Mouse (Mus musculus) WW6 (cell line): ENCODE data around the gene Lrmda.

Source experiments
- DNase-seq: peaks from one replicate; pipeline ENCODE4 v3.0.0-alpha.2; 2013; ENCODE audit warnings: low read depth, low spot score

The Lrmda gene

DNA sequence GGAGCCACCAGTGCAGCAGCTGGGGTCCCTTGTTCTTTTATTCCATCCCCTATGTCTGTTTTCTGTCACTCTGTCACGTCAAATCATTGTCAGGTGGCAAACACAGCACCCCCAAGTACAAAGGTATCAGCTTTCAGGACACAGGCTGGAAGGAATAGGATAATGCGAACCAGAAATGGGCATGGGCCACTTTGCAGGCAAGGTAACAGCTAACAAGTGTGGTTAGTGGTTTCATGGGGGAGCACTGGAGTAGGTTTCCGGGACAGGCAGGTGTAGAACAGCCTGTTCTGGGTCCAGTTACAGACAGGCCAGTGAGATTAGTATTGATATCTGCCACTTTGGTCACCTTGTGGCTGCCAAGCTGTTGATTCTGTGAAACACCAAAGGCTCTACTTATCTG lies 917.2 kb downstream of the Lrmda start:
- DNase-seq: no peak

DNA sequence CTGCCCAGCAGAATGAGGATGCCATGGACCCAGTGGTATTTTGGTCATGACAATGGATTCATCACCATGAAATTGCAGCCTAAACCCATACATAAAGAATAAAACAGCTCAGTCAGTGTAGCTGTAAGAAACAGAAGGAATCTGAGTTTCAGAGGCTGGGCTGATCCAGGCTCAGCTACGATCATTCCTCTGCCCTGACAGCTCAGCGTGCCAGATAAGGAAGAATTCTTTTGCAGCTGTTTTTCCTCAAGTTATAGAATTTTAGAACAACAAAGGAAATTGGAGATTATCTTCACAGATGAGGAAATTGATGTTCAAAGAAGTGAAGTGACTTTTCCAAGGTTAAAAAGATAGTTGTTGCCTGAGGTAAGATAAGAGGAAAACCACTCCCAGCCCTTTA lies 921.1 kb downstream of the Lrmda start:
- no peak for DNase-seq

DNA sequence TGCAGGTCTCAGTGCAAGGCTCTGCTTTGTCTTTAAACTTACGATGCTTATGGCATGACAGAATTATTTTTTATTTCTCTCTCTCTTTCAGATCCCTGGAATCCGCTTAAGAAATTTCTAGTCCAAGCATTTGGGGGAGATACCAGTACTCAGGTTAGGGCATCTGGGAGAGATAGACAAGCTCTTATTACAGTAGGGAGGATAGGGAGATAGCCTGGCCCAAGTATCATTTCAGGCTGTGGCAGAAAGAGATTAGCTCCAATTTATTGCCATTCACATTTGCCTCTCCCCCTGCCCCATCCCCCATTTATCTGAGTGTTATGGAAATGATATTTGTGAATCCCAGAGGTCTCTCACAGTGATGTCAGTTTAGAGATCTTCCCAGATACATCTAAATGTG lies 923.1 kb downstream of the Lrmda start:
- DNase-seq: no peak

DNA sequence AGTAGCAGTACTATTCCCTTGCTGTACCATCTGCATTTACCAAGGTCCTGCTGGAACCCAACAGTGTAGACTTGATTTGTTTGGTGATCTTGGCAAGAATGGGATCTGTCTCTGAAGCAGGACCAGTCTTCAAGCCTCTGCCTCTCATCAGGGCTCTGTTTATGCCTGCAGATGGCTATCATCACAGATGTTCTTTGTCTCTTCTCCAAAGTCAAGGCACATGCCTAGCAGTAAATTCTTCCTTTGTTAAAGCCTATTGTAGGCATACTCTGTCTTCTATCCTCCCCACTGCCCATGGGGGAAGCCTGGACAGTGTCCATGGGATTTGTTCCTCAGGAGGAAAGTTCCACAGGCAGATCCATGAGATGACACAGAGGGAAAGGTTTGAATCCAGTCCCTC lies 930.0 kb downstream of the Lrmda start:
- DNase-seq: no peak

DNA sequence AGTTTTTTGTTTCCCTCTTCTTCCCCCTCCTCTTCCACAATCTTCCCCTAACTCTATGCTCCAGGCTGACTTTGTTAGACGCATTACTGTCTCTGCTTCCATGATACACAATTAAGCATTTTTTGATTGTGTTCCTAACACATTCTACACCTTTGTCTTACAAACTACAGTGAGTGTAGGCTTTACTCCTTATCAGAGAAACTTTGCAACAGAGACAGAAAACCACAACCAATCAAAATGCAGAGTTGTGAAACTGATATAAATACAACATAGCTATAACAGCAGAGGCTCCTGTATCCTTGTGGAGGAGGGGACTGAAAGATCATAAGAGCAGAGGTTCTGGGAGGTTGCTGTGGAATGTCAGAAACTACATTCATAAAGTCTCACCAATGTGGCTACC lies 933.5 kb downstream of the Lrmda start:
- no peak for DNase-seq

DNA sequence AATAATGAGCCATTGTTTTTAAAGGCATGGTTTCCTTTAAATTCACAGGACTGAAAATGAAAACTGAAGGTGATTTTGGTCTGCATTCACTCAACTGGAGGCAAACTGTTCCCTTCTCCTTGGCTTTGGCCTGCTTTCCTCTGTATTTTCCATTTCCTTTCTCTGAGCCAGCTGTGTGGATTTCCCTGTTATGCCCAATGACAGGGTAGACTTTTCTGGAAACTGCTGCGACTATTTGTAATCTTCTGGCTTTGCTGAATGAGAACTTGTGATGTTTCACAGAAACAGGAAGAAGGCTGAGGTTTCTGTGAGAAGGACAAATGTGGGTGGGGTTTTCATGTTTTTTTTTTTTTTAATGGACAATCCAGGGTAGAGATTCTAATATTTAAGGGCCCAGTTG lies 940.7 kb downstream of the Lrmda start:
- DNase-seq: no peak

DNA sequence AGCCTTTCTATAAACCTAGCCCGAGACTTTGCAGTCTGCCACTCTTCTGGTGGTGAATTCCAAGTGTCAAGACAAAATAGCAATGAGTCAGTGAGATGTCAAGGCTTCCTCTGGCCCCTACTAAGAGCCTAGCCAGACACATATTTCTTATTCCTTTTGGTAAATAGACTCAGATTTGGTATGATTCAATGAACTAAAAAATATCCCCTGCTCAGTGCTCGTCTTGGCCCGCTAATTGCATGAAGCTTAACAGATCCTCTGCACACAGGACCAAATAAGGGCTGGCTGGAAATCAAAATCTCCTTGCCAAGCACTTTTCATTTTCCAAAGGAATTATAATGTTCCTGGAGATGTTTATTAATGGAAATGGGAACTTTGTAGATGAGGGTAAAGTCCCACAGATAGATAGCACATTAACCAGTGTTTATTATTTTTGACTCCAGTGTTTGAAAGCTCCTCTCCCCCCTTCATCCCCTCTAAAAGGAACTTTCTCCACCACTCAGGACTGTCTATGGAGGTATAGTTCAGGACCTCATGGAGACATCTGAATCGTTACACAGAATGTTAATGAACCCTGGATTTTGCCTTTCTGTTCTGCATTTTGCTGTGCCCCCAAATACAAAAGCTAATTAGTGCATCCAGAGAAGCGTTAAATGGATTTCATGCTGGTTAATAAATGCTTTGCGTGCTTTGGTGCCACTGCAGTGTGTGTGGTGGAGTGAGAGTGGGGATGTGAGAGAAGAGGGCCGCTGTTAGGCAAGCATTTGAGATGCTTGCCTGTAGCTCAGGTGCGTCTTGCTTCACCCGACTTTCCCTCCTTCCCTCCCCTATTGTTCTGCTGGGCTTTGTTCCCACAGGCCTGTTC lies 945.5 kb downstream of the Lrmda start:
- no peak for DNase-seq

DNA sequence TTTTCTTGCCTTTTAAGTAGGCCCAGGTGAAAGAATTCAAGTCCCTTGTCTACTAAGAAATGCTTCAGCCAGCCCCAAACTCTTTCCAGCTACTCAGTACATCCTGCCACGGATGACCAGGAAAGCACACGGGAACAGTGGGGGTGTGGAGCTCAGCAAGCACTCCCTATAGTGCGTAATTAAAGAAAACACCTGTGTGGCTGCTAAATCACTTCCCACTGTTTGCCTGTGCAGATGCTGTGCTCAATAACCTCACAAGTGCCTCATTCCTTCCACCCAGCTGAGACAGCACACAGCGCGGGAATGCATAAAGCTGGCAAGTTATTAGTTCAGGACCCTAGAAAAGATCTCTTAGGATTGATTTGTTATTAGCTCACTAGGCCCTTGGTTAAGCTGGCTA lies 949.2 kb downstream of the Lrmda start:
- no peak for DNase-seq

DNA sequence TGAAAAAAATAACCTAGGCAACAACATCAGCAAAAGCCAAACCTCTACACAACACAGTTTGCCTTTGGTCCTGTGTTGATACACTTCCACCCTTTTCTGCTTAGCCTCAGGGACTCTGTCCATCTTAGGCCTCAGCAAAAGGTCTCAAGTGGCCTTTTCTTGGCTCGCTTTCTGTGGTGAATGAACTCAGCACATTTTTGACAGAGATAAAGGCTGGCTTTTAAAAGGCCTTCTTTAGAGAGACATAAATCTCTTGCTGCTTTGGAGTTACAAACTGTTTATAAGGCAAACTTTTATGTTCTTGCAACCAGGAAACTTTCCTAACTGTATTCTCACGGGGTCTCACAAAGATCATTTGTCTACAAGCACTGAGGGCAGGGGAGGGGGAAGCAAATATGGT lies 967.2 kb downstream of the Lrmda start:
- DNase-seq: no peak

DNA sequence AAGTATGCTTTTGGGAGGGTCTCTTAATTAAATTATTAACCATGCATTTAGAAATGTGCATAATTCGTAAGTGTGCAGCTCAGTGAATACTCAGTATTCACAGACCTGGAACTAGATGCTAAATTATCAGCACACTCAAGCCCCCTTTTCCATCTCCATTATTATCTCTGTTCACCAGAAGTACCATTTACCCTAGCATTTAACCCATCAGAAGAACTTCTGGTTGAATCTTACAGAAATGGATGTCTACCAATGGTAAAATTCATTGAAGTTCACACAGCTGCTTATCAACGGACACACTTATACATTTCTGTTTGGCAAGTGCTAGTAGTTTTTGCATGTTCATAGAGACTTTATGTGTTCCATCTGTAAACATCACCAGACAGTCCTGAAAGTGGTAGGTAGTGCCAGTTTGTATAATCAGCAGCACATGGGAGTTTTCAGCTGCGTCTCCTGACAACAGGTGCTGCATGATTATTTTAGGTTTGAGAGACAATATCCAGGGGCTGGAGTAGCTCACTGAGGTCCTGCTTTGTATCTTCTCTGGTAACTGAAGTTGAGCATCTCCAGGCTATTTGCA lies 968.7 kb downstream of the Lrmda start:
- no peak for DNase-seq

DNA sequence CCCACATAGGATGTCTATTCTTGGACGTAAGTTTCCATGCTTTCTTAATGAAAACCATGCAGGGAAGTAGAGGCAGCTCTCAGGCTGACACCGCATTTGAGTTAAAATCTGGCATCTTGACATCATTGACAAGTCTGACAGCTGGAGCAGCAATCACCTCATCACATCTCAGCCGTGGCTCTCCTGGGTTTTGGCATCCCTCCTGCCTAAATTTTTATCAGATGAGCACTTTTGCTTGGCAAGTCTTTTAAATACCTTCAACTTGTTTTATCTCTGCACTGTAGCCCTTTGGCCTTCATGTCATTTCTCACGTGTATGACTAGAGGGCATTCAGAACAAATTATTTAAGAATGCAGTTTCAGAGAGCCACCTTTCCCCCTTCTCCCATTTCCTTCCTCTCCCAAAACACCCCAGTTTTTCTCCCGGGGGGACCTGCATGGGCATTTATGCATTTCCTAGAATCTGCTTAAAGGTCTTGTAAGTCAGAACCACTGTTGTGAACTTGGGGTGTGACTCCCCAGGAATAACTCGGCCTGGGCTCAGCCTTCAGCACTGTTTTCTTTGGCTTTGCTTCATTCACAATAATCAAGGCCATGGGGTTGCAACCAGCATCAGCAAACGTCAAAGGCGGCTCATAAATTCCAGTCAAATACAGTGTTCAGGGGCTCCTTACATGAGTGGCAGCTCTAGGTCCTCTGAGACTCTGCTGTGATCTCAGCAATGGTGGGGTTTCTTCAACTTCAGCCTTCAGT lies 975.8 kb downstream of the Lrmda start:
- DNase-seq: no peak

DNA sequence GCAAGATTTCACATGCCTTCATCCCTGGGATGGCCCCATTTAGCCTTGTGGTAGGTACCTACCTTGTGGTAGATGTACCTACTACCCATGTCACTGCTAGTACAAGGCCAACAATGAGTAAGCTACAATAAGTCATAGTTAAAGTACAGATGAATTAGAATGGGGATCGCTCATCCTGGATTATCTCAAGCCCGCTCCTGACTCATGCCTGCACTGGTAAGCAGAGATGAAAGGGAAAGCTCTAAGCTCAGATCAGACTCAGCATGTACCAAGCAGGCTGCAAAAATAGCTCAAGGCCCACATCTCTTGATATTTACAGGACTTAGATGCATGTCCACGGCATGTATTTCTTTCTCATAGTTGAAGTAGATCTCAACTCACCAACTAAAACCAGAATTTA lies 979.4 kb downstream of the Lrmda start:
- DNase-seq: no peak

DNA sequence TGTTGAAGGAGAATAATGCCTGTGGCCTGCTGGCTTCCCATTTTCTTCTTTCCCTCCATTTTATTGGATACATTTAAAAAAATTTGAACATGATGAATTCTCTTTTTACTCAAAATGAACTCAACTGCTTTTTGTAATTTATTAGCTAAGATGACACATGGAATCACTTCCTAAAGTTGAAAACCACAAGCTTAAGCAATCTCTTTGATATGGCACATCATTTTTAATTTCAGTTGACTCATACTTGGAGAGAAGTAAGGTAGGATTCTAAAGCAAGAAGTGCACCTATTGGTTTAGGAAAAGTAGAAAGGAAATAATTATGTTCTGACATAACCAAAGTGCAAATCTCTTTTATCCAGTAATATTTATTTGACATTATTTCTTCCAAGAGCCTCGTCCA lies 992.5 kb downstream of the Lrmda start:
- no peak for DNase-seq

DNA sequence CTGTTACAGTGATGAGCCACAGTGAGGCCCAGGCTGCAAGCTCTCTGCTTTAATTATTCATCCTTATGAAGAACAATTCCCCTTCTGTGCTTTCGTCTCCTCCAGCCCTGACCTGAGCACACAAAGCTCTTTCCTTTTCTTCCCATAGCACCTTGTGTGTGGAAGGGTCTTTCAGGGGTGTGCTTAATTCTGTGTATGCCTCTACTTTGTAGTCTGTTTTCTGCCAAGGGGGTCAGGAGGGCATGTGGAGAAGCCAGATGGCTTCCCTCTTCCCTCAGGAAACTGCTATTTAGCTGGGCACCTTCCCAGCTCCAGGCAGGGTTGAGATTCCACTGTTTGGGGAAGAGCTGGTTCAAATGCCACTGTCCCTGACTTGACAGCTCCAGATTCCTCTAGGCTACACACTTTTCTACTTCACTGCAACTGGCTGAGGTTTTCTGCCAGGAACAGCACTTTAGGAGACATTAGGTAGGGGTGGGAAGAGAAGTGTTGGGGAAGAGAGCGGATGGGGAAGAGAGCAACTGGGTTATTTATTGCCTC lies 995.3 kb downstream of the Lrmda start:
- DNase-seq: no peak

DNA sequence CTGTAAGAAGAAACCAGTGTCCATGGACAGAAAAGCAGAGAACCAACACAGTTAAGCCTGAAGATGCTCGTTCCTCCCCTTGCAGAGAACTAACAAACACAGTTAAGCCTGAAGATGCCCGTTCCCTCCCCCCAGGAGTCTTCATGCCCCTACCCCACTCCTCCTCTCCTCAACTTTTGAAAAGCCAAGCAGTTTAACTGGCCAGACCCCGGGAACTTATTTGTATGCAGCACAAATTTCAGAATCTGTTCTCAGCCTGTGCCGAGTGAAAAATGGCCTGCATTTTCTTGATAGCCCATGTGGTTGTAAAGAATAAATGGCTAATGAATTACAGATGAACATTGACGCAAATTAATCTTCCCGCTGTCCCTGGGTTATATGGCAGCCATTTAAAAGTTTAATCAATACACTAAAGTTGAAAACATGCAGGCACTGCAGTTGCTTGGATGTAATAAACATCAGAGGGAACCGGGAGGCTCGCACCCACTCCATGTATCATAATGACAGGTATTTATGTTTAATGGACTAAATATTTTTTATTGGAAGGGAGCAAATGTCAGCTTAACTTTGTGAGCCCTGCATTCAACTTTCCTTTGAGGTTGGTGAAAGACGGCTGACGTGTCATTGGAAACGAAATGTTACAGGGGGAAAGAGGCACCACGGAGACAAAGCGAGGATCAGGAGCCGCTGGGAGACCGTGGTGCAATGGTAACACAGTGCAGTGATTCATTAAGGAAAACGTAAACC lies 996.0 kb downstream of the Lrmda start:
- DNase-seq: no peak

DNA sequence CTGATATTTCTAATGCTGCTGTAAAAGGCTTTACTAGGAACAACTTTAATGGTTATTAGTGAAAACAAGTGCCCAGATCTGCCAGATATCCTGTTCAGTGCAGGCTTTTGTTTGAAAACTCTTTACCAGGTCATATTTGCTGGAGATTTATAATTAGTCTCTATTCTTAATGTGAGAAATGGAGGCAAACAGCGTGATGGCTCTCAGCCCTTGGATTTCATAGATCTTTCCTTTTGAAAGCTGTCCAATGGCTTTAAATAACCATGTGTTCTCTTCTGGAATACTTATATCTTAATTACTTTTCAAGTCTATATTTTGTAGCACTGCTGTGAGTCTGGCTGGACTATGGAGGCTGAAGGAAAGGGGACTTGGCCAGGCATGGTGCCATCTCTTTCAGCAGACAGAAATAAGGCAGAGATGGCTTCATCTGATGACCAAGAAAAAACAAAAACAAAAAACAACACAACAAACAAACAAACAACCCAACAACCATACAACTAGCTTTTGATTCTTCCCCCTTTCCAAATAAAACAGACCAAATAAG lies 996.6 kb downstream of the Lrmda start:
- no peak for DNase-seq

DNA sequence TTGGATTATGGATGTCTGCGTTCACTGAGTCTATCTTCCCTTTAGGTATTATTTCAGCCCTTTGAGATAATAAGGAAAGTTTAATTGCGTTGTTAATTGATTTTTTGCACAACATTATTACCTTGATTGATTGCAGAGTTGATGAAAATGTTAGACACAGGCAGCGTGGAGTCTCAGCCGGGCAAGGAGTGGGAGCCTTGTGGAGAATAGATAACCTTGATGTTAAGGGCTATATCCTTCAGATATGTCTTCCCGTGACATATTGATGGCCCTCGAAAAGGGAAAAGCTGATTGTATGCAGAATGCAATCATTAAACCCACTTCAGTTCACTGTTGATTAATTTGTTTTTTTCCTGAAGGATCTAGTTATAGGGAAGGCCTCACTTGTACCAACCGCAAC lies 1021.5 kb downstream of the Lrmda start:
- no peak for DNase-seq

DNA sequence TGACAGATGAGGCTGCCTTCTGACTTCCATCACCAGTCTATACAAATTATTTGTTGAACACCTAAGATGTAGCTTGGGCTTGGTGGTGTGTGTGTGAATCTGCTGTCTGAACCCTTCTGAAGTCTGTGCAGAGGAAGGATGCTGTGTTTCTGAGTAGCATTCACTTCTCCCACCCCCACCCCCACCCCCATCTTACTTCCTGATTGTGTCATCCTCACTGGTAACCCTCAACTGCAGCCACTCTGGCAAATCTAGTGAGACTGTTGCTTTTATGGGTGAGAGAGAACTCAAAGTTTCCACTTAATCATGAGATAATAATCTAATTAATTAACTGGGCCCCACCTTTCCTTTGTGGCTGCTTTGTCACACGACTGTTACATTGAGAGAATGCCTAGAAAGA lies 1025.8 kb downstream of the Lrmda start:
- DNase-seq: no peak

DNA sequence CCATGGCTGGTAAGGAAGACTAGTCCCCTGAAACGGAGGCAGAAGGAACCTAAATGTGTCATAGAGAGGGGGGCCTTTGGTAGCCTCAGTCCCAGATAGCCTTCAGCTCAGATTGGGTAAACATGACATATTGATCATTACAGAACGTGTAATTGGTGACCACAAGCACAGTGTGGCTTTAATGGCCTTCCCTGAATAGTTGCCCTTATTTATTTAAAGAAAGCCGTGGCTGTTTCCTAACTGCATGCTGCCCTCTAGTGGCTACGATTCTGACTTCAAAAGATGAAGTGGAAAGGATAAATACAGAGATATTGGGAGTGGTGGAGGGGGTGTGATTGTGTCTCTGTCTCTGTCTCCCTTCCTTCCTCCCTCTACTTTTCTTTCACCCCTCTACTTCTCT lies 1026.8 kb downstream of the Lrmda start:
- DNase-seq: peak; percentile 7

DNA sequence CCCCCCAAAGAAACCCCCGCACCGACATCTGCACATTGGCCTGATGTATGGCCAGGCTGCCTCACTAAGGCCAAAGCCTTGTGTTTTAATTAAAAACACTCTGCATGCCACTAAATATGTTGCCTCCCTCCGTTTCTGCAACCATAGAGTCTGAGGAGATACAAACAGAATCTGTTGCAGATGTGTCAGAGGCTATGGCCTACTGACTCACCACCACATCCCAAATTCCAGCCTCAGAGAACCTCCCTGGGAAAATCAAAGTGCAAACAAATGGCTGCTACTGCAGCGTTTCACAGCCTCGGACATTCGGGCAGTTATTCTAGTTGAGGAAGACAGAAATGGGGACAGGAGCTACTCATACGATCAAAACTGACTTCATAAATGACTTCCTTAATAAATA lies 1031.9 kb downstream of the Lrmda start:
- no peak for DNase-seq

DNA sequence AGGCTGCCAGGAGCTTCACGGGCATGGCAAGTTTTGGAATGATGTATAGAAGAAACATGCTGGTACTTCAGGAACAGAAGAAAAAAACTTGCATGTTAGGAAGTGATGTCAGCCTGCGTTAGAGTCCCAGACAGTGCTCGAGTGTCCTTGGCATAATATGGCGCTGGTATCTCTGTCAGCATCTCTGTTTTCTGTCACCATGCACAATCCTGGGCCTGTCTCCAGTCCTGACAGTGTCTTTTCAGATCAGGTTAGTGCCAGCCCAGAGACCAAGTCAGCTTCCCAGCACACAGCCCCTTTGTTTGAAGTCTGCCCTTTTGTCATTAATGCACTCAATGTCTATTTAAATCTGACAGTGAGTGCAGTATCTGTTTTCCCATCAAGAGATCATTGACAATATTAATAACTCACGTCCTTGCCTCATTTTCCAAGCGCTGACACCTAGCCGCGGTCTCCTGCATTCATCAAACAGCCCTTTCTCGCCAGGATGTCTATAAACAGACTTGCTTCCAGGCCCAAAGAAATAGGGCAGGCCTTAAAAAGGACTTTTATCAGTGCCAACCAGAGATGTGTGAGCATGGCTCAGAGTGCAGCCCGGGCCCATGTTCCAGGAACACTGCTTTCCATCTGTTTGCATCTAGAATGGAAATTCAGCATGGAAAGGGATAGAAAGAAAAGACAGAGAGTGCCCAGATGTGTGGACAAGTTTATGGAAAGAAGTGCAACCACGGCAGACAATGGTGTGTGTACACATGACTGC lies 1033.5 kb downstream of the Lrmda start:
- DNase-seq: no peak
